Mouse (Mus musculus) embryonic fibroblast, embryonic 13.5 days (primary cell): Measurements from ENCODE around the gene Endov. TPM values are rescaled to one million over a fixed set of nuclear protein-coding genes. Genes with fewer than 3 reads are reported as not detected.

Experiments used
- H3K27ac ChIP-seq: 2 replicates; pipeline ENCODE4 v1.5.1; 2012; ENCODE audit warnings: low read length, control low read depth, inconsistent platforms; ENCODE audit not compliant: insufficient read depth
- H3K4me1 ChIP-seq: 2 replicates; pipeline ENCODE4 v1.6.1; 2011; ENCODE audit warnings: low read length; ENCODE audit not compliant: control insufficient read depth, insufficient read depth
- H3K4me3 ChIP-seq: 2 replicates; pipeline ENCODE4 v1.5.1; 2011; ENCODE audit warnings: mild to moderate bottlenecking, control low read depth, low read length; ENCODE audit not compliant: insufficient read depth
- CTCF ChIP-seq: IDR thresholded peaks from 2 replicates; pipeline ENCODE4 v1.5.1; 2011; ENCODE audit warnings: mild to moderate bottlenecking, control low read depth, low read length, moderate library complexity, borderline replicate concordance; ENCODE audit not compliant: insufficient read depth
- POLR2A ChIP-seq: IDR thresholded peaks from 2 replicates; pipeline ENCODE4 v1.6.1; 2011; ENCODE audit warnings: low read depth, mild to moderate bottlenecking, control low read depth, low read length, moderate library complexity
- polyA plus RNA-seq: library from polyadenylated mRNA; stranded (reverse); fragments of >200 nt; gene quantifications from 2 replicates; pipeline ENCODE4 v1.2.4, GENCODE M21; 2011; ENCODE audit warnings: low read depth; ENCODE audit not compliant: missing spikeins, insufficient read length

Gene Endov
- polyA plus RNA-seq, 1 experiment = 15.2 TPM

- H3K4me1 ChIP-seq = peaks cover 2% of the 10 kb centered on the region; the same call in 1 of the 2 replicates
- TF ChIP-seq CTCF = 0 out of 2 replicates have a peak, but pooled peaks have one; percentile 5
- no peak for TF ChIP-seq POLR2A
- H3K27ac ChIP-seq = no peak overlapping the region
- no peak overlapping the region for H3K4me3 ChIP-seq
Measured at GRCm38 (mm10) chr11:119545741-119546495, 54.8 kb downstream of the Endov start.

GRCm38 (mm10) chr11:119546496-119547182, 55.5 kb downstream of the Endov start:
- no peak for TF ChIP-seq CTCF
- TF ChIP-seq POLR2A = no peak
- Histone ChIP-seq H3K4me1 (peaks cover 2% of the 10 kb centered on the region; the same call in 1 of the 2 replicates), H3K27ac (no peak overlapping the region), H3K4me3 (peak overlapping the region; percentile 16; the same call in 1 of the 2 replicates)

- Histone ChIP-seq H3K4me1 (peaks cover 6% of the 10 kb centered on the region), H3K27ac (no peak within 1 kb of the TSS), H3K4me3 (peak within 1 kb of the TSS; percentile 16)
- TF ChIP-seq CTCF (no peak), POLR2A (no peak; the same call in 1 of the 2 replicates)
Measured at GRCm38 (mm10) chr11:119547183-119547921, 56.2 kb downstream of the Endov start, which contains the start of gene Nptx1. TSS of gene Nptx1 (minus strand) at chr11:119547753.

- H3K27ac ChIP-seq = no peak overlapping the region
- H3K4me1 ChIP-seq = peaks cover 6% of the 10 kb centered on the region
- H3K4me3 ChIP-seq = peak overlapping the region; percentile 16
- TF ChIP-seq CTCF = no peak
- TF ChIP-seq POLR2A = no peak
Measured at GRCm38 (mm10) chr11:119547951-119548591, 56.9 kb downstream of the Endov start.

DNA sequence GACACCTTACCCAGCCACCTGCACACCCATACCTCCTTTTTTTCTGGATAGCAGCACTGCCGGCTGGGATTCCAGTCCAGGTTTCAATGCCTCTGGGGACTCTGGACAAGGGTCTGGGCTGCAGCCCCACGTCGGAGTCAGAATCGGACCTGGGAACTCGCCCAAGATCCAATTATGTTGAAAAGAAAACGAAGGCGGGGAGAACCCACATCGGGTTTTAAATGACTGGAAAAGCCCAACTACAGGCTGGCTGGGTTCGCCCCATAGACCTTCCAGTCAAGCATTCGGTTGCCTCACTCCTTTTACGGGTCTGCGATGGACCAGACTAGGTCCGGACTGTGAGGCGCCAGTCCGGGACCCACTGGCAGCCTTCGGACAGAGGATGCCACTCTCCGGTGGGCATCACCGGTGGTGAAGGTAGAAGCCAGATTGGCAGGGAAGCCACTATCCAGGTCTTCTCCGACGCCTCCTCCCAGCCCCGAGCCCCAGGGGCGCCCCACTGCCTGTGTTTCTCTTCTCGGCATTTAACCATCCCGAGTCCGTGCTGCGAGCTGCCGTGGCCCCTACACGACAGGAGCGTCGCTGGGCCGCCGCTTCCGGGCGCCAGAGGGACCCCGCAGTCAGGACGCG, 57.7 kb downstream of the Endov start:
- Histone ChIP-seq H3K4me1 (peaks cover 6% of the 10 kb centered on the region), H3K4me3 (peak overlapping the region; percentile 0)
- no peak for TF ChIP-seq POLR2A
- no peak for TF ChIP-seq CTCF

DNA sequence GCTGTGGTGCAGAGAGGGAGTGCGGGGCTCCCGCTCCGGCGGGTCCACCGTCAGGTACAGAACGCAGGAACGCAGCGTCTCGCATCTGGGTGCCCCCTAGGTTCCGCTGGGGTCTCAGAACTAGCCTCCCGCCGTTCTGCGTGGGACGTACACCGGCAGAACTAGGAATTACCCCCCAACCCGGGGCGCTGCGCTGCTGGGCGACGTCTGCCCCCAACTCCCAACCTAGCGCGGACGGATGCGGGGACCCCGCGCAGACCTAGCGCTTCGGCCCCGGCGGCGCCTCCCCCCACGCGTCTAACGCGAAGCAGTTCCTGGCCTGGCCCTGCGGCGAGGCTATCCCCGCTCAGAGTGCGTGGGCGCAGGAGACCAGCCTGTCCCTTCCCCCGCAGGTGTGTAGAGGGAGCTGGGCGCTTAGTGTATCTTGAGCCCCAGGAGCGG, 58.2 kb downstream of the Endov start:
- Histone ChIP-seq H3K4me1 (peaks cover 6% of the 10 kb centered on the region), H3K27ac (no peak overlapping the region), H3K4me3 (peak overlapping the region; percentile 0; the same call in 1 of the 2 replicates)
- no peak for TF ChIP-seq CTCF
- no peak for TF ChIP-seq POLR2A

More for the DNA sequence above, 57.7 kb downstream of the Endov start:
- H3K27ac ChIP-seq = no peak overlapping the region

GRCm38 (mm10) chr11:119550546-119551335, 59.6 kb downstream of the Endov start:
- no peak overlapping the region for H3K4me3 ChIP-seq
- H3K27ac ChIP-seq = no peak overlapping the region
- no peak for TF ChIP-seq CTCF
- H3K4me1 ChIP-seq = peaks cover 6% of the 10 kb centered on the region

GRCm38 (mm10) chr11:119551468-119551867, 60.3 kb downstream of the Endov start:
- H3K4me1 ChIP-seq = peaks cover 6% of the 10 kb centered on the region
- H3K27ac ChIP-seq = no peak overlapping the region
- TF ChIP-seq POLR2A = no peak
- no peak for TF ChIP-seq CTCF
- H3K4me3 ChIP-seq = no peak overlapping the region
